Mouse (Mus musculus) bone marrow macrophage, adult 2 months (primary cell): ENCODE measurements at regions not wholly inside any gene's neighbourhood (a gene's known extent, or its start where the extent isn't known, plus 50 kb on each side); places are given as distances from the start of the nearest gene placed in this dataset.

ENCODE experiments used
- CTCF ChIP-seq: IDR thresholded peaks from 2 replicates; pipeline ENCODE4 v1.5.1; 2012; ENCODE audit warnings: low read depth, mild to moderate bottlenecking, low read length, moderate library complexity
- POLR2A ChIP-seq: IDR thresholded peaks from 2 replicates; pipeline ENCODE4 v1.6.1; 2012; ENCODE audit warnings: mild to moderate bottlenecking, low read depth, low read length, borderline replicate concordance

- TF ChIP-seq CTCF (no peak), POLR2A (no peak)
Observed at GRCm38 (mm10) chr3:66537913-66538312, 241.3 kb upstream of the Veph1 start.
